Mouse (Mus musculus) stomach, postnatal 0 days (tissue): Measurements from ENCODE around the gene Lgr4. TPM values are rescaled to one million over a fixed set of nuclear protein-coding genes. Genes with fewer than 3 reads are reported as not detected.

Experiments
- ATAC-seq: fragments of 200-750 bp; cut with Nextera tagmentation; 2 replicates; pipeline ENCODE4 v1.8.0; 2017; ENCODE audit not compliant: low FRiP score, low TSS enrichment
- DNase-seq: peaks from one replicate; pipeline ENCODE4 v3.0.0-alpha.2; 2016; ENCODE audit warnings: low spot score
- H3K27ac ChIP-seq: fragments of 300-500 bp; sonication (generic); replicated peaks from 2 replicates; pipeline ENCODE4 v1.5.1; 2014; ENCODE audit warnings: mild to moderate bottlenecking, control low read depth
- H3K27me3 ChIP-seq: fragments of 300-500 bp; sonication (generic); 2 replicates; pipeline ENCODE4 v1.6.1; 2014; ENCODE audit warnings: low read length; ENCODE audit not compliant: control insufficient read depth, insufficient read depth
- H3K36me3 ChIP-seq: fragments of 300-500 bp; sonication (generic); 2 replicates; pipeline ENCODE4 v1.6.1; 2014; ENCODE audit warnings: low read length, mixed read lengths; ENCODE audit not compliant: control insufficient read depth, insufficient read depth
- H3K4me1 ChIP-seq: fragments of 300-500 bp; sonication (generic); replicated peaks from 2 replicates; pipeline ENCODE4 v1.6.1; 2014; ENCODE audit warnings: antibody characterized with exemption; ENCODE audit not compliant: control insufficient read depth, insufficient read depth
- H3K4me2 ChIP-seq: fragments of 300-500 bp; sonication (generic); replicated peaks from 2 replicates; pipeline ENCODE4 v1.6.1; 2014; ENCODE audit warnings: low read depth, mild to moderate bottlenecking, control low read depth, moderate library complexity
- H3K4me3 ChIP-seq: fragments of 300-500 bp; sonication (generic); 2 replicates; pipeline ENCODE4 v1.5.1; 2014; ENCODE audit warnings: low read depth, low read length, control low read depth
- H3K9ac ChIP-seq: fragments of 300-500 bp; sonication (generic); 2 replicates; pipeline ENCODE4 v1.6.1; 2014; ENCODE audit warnings: mild to moderate bottlenecking, low read length, control low read depth, mixed read lengths
- H3K9me3 ChIP-seq: fragments of 300-500 bp; sonication (generic); 2 replicates; pipeline ENCODE4 v1.6.1; 2016; ENCODE audit warnings: low read length; ENCODE audit not compliant: control insufficient read depth
- CTCF ChIP-seq: IDR thresholded peaks from 2 replicates; pipeline ENCODE4 v1.5.1; 2016; ENCODE audit warnings: antibody characterized with exemption, low read depth, mild to moderate bottlenecking, moderate library complexity
- EP300 ChIP-seq: optimal IDR thresholded peaks from 2 replicates; pipeline ENCODE3; 2016; ENCODE audit warnings: antibody characterized with exemption
- WGBS: fragments of 180-500 bp; shearing (Covaris S2); extraction: QIAGEN DNeasy Blood & Tissue Kit; methylation state at CpG from one replicate; pipeline ENCODE4 v1.1.7; 2014; 5-methylcytosine and 5-hydroxymethylcytosine counted together
- polyA plus RNA-seq: library from polyadenylated mRNA; unstranded; fragments of >200 nt; fragmentation: Nextera tagmentation; extraction: Ambion mirVana; gene quantifications from 2 replicates; pipeline ENCODE4 v1.2.1, GENCODE M21; 2015

Gene Lgr4
- polyA plus RNA-seq, 1 experiment from 2014 or later, result 15.0 TPM

GRCm38 (mm10) chr2:109977322-109977721 lies 59.9 kb downstream of the Lgr4 start:
- Histone ChIP-seq H3K27me3 (no peaks in the 10 kb centered on the region), H3K9me3 (no peaks in the 10 kb centered on the region), H3K4me2 (no peak overlapping the region), H3K9ac (no peak overlapping the region), H3K4me1 (no peaks in the 10 kb centered on the region), H3K4me3 (no peak overlapping the region), H3K36me3 (no peaks in the 10 kb centered on the region), H3K27ac (no peak overlapping the region)
- DNase-seq, result no peak
- 78% methylated on average over 6 of the region's 6 CpGs for whole genome bisulfite sequencing
- no peak for ATAC-seq
- TF ChIP-seq EP300 (no peak), CTCF (no peak)

- Histone ChIP-seq H3K9me3 (no peaks in the 10 kb centered on the region), H3K36me3 (no peaks in the 10 kb centered on the region), H3K4me2 (no peak overlapping the region), H3K4me1 (no peaks in the 10 kb centered on the region), H3K4me3 (no peak overlapping the region), H3K9ac (no peak overlapping the region), H3K27me3 (no peaks in the 10 kb centered on the region), H3K27ac (no peak overlapping the region)
- TF ChIP-seq CTCF (no peak), EP300 (no peak)
- DNase-seq, result peak; percentile 63
- ATAC-seq, result 0 out of 2 replicates have a peak, but pooled peaks have one; percentile 55
Measured at GRCm38 (mm10) chr2:109979209-109979608, 61.8 kb downstream of the Lgr4 start.

GRCm38 (mm10) chr2:109983435-109983834 lies 66.0 kb downstream of the Lgr4 start:
- H3K9me3 ChIP-seq, result no peaks in the 10 kb centered on the region
- H3K27ac ChIP-seq, result no peak overlapping the region
- H3K36me3 ChIP-seq, result no peaks in the 10 kb centered on the region
- TF ChIP-seq CTCF (no peak), EP300 (no peak)
- ATAC-seq (peak; percentile 83), DNase-seq (peak; percentile 46)
- 34% methylated on average over 6 of the region's 6 CpGs for WGBS
- H3K9ac ChIP-seq, result no peak overlapping the region
- no peak overlapping the region for H3K4me3 ChIP-seq
- no peak overlapping the region for H3K4me2 ChIP-seq
- no peaks in the 10 kb centered on the region for H3K27me3 ChIP-seq
- peaks cover 3% of the 10 kb centered on the region; the same call in 1 of the 2 replicates for H3K4me1 ChIP-seq

DNA sequence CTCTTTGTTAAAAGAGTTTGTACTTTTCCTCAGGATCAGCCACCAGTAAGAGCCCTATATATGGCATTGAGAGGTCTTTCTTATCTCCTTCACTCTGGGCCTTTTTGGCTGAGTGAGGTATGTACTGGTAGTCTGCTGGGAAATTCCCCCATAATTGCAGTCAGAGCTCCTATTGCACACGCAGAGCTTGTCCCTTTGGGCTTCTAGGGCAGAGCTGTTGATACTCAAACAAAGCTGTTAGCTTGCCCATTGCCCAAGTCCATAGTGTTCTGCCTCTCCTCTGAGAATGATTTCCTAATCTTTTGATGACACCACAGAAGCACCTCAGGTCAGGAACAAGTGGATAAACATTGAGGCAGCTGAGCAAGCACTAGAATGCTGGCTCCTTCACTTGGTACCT lies 67.5 kb downstream of the Lgr4 start:
- peaks cover 3% of the 10 kb centered on the region; the same call in 1 of the 2 replicates for H3K4me1 ChIP-seq
- ATAC-seq, result peak; percentile 28; the same call in 1 of the 2 replicates
- TF ChIP-seq EP300 (no peak), CTCF (no peak)

GRCm38 (mm10) chr2:109985560-109985959 lies 68.1 kb downstream of the Lgr4 start:
- TF ChIP-seq EP300 (no peak), CTCF (no peak)
- DNase-seq (no peak), ATAC-seq (no peak)
- Histone ChIP-seq H3K4me2 (no peak overlapping the region), H3K36me3 (no peaks in the 10 kb centered on the region), H3K27ac (0 out of 2 replicates have a peak overlapping the region, but pooled peaks have one; percentile 25), H3K9ac (no peak overlapping the region), H3K9me3 (no peaks in the 10 kb centered on the region), H3K4me3 (no peak overlapping the region), H3K4me1 (peaks cover 3% of the 10 kb centered on the region; the same call in 1 of the 2 replicates), H3K27me3 (no peaks in the 10 kb centered on the region)
- 49% methylated on average over 9 of the region's 9 CpGs for WGBS

More for the DNA sequence above, 67.5 kb downstream of the Lgr4 start:
- no peaks in the 10 kb centered on the region for H3K9me3 ChIP-seq
- no peak for DNase-seq
- H3K9ac ChIP-seq, result no peak overlapping the region
- H3K4me3 ChIP-seq, result no peak overlapping the region
- no peaks in the 10 kb centered on the region for H3K36me3 ChIP-seq
- no peaks in the 10 kb centered on the region for H3K27me3 ChIP-seq
- WGBS, result 35% methylated on average over 1 of the region's 1 CpGs
- no peak overlapping the region for H3K4me2 ChIP-seq
- H3K27ac ChIP-seq, result peak overlapping the region; percentile 45; the same call in 1 of the 2 replicates

DNA sequence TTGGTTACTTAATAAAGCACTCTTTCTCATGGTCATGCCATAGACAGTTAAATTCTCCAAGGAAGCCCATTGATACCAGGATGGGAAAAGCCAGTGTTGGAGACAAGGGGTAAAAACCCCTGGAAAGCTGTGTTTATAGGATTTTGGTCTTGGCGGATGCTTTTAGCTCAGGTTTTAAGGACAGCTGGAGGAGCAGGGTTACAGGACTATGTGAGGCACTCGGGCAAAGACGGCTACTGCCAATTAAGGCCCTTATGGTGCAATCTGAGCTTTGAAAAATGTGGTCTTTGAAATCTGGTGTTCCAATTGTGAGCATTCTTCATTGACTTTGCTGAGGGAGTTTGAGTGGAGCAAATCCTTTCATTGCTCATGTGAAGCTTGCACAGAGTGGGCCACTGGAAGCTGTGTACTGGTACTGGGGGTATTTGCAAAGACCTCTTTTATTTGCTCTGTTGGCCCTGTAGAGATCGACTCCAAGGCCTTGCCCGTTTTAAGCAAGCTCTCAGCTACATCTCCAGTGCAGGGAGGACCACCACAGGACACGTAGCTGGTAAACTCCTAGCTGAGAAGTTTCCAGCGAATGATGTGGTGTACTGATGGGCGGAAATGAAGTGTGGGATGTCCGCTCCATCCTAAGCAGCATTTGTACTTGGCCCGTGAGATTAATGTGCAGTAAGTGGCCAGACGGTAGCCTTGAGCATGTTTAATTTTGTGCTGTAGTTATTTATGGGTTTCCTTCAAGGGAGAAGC lies 68.8 kb downstream of the Lgr4 start:
- Histone ChIP-seq H3K4me3 (no peak overlapping the region), H3K9me3 (no peaks in the 10 kb centered on the region), H3K4me2 (no peak overlapping the region), H3K27me3 (no peaks in the 10 kb centered on the region), H3K36me3 (no peaks in the 10 kb centered on the region), H3K27ac (no peak overlapping the region), H3K9ac (no peak overlapping the region), H3K4me1 (peaks cover 3% of the 10 kb centered on the region; the same call in 1 of the 2 replicates)
- DNase-seq (no peak), ATAC-seq (no peak)
- whole genome bisulfite sequencing, result 57% methylated on average over 11 of the region's 11 CpGs
- no peak for TF ChIP-seq CTCF
- no peak for TF ChIP-seq EP300
